In genomic region chr9:84408260-84409203, GRCm38 (mm10) we compare ENCODE assay signal across 11 mouse cellular contexts.
DNase-seq lines count a peak whose midpoint lies in the region; ATAC-seq and TF ChIP-seq lines count a peak whose summit lies in the region.
"Had no signal": no experiment of that assay in that cellular context is flagged by ENCODE, and none has a peak within 500 bp of the region (broad histone marks: within the 10 kb centered on the region; RNA-seq: fewer than 3 reads in every experiment).

No protein-coding gene starts in this region.

- H3K9ac ChIP-seq in heart, embryonic 12.5 days = no peak overlapping the region
- H3K9ac ChIP-seq in heart, adult 2 months (ENCODE audit: low read depth, low read length) = no peak overlapping the region
- no peak overlapping the region for H3K9ac ChIP-seq in forebrain, embryonic 13.5 days
- H3K9ac ChIP-seq in midbrain, embryonic 15.5 days = no peak overlapping the region

- H3K4me2 ChIP-seq in heart, embryonic 12.5 days = peak overlapping the region; percentile 29
- no peak overlapping the region for H3K4me2 ChIP-seq in forebrain, embryonic 13.5 days
- H3K4me2 ChIP-seq in midbrain, embryonic 15.5 days = no peak overlapping the region

- no peak overlapping the region for H3K27ac ChIP-seq in heart, embryonic 12.5 days (ENCODE audit: poor library complexity, severe bottlenecking)
- no peak overlapping the region for H3K27ac ChIP-seq in heart, adult 2 months
- H3K27ac ChIP-seq in forebrain, embryonic 13.5 days = no peak overlapping the region
- H3K27ac ChIP-seq in midbrain, embryonic 15.5 days = no peak overlapping the region

- no peak overlapping the region for H3K4me3 ChIP-seq in heart, embryonic 12.5 days
- H3K4me3 ChIP-seq in heart, adult 2 months = no peak overlapping the region
- no peak overlapping the region for H3K4me3 ChIP-seq in forebrain, embryonic 13.5 days
- no peak overlapping the region for H3K4me3 ChIP-seq in midbrain, embryonic 15.5 days
- H3K4me3 ChIP-seq: erythroblast, embryonic 14.5 days had no signal

- no peak for TF ChIP-seq POLR2A in heart, adult 2 months (IDR thresholded peaks at IDR 0.05; ENCODE audit: insufficient read depth, low read depth, low read length)

- H3K9me3 ChIP-seq in heart, embryonic 12.5 days (replicated peaks) = no peaks in the 10 kb centered on the region
- no peaks in the 10 kb centered on the region for H3K9me3 ChIP-seq in forebrain, embryonic 13.5 days (replicated peaks)
- H3K9me3 ChIP-seq in midbrain, embryonic 15.5 days = no peaks in the 10 kb centered on the region

- TF ChIP-seq CTCF in heart, adult 2 months (IDR thresholded peaks at IDR 0.05) = no peak

- no peaks in the 10 kb centered on the region for H3K27me3 ChIP-seq in heart, embryonic 12.5 days (replicated peaks)
- H3K27me3 ChIP-seq in heart, adult 2 months (ENCODE audit: control insufficient read depth, insufficient read depth, low read length) = no peaks in the 10 kb centered on the region
- no peaks in the 10 kb centered on the region for H3K27me3 ChIP-seq in forebrain, embryonic 13.5 days
- no peaks in the 10 kb centered on the region for H3K27me3 ChIP-seq in midbrain, embryonic 15.5 days (replicated peaks)
- H3K27me3 ChIP-seq: Patski had no signal

- TF ChIP-seq EP300 in heart, adult 2 months (IDR thresholded peaks at IDR 0.05; ENCODE audit: insufficient read depth, low read depth, low read length) = no peak

- intact Hi-C loops in heart, adult 2 months (cut with DNase I) = no loop called here

- peaks cover 8% of the 10 kb centered on the region for H3K4me1 ChIP-seq in heart, embryonic 12.5 days (replicated peaks)
- no peaks in the 10 kb centered on the region for H3K4me1 ChIP-seq in heart, adult 2 months (ENCODE audit: control insufficient read depth, insufficient read depth, low read length)
- peaks cover 6% of the 10 kb centered on the region; the same call in 1 of the 2 replicates for H3K4me1 ChIP-seq in forebrain, embryonic 13.5 days
- no peaks in the 10 kb centered on the region for H3K4me1 ChIP-seq in midbrain, embryonic 15.5 days

- WGBS in heart, embryonic 12.5 days = 37% methylated on average over 10 of the region's 10 CpGs
- WGBS in heart, adult 2 months = 35% methylated on average over 10 of the region's 10 CpGs
- 57% methylated on average over 10 of the region's 10 CpGs for WGBS in forebrain, embryonic 13.5 days
- WGBS in midbrain, embryonic 15.5 days = 62% methylated on average over 10 of the region's 10 CpGs

- no peak for DNase-seq in heart, adult 2 months
- peak; percentile 55 for DNase-seq in cerebellum, adult 11-12 months
- no peak for DNase-seq in left cerebral cortex, adult 18-20 months (ENCODE audit: low spot score in 2 of 2)
- no peak for DNase-seq in adrenal gland, postnatal 25 days
- DNase-seq in kidney, postnatal 36 days = no peak
- DNase-seq: liver had no signal

- H3K79me2 ChIP-seq in heart, adult 2 months (replicated peaks; ENCODE audit: control insufficient read depth, insufficient read depth, low read length) = no peaks in the 10 kb centered on the region

- no peak for ATAC-seq in heart, embryonic 12.5 days (ENCODE audit: insufficient number of reproducible peaks, low FRiP score)
- ATAC-seq in forebrain, embryonic 13.5 days = peak; percentile 77
- ATAC-seq in midbrain, embryonic 15.5 days (replicated peaks) = peak; percentile 71
- ATAC-seq: Patski had no signal

- H3K36me3 ChIP-seq in heart, embryonic 12.5 days = no peaks in the 10 kb centered on the region
- H3K36me3 ChIP-seq in heart, adult 2 months (ENCODE audit: control insufficient read depth, insufficient read depth, low read length) = no peaks in the 10 kb centered on the region
- no peaks in the 10 kb centered on the region for H3K36me3 ChIP-seq in forebrain, embryonic 13.5 days (ENCODE audit: poor library complexity, severe bottlenecking)
- H3K36me3 ChIP-seq in midbrain, embryonic 15.5 days (replicated peaks) = no peaks in the 10 kb centered on the region
